Mouse (Mus musculus): ENCODE data around the gene Tnnt3. TPM values are rescaled to one million over a fixed set of nuclear protein-coding genes. Genes with fewer than 3 reads are reported as not detected.

Gene Tnnt3
- polyA plus RNA-seq, 1 experiment from 2014 or later = 0.77 TPM

DNA sequence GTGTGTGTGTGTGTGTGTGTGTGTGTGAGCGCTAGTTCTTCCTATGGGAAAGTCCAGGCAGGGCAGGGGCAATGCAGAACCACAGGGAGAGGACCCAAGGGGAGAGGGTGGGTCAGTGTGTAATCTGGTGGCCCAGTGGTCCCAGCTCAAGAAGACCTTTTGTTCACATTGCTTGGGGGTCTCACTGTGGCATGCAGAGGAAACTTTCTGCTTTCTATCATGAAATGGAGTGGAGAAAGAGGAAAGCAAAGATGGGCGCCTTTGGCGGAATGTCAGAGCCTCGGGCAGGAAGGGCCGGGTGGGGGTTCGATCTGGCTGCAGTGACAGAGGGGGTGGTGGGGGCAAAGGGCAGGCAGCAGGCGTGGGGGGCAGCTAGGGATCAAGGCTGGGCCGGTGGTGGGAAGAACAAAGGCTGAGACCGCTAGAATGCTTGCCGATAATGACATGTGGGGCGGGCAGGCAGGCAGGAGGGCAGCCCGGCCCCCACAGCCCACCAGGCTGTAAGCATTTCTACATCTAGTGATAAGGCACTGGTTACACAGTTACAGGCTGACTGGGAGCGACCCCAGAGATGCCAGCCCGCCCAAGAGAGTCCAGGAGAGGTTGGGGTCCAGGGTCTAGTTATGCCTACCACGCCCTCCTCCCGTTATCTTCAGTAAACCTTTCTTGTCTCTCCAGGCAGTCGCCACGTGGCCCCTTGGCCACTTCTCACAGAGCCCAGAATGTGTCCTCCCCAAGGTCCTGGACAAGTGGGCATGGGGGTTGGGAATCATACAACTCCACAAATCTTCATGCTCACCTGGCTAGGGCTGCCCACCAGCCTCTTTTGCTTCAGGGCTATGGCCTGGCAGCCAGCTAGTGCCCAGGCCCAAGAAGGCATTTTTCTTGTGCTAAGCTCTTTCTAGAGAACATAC, 62.6 kb downstream of the Tnnt3 start:
- ATAC-seq = no peak
- no peaks in the 10 kb centered on the region for H3K9me3 ChIP-seq (replicated peaks)
- 31% methylated on average over 18 of the region's 18 CpGs for WGBS
- H3K4me1 ChIP-seq = peaks cover 8% of the 10 kb centered on the region
- H3K9ac ChIP-seq = no peak overlapping the region
- H3K4me2 ChIP-seq = no peak overlapping the region
- H3K4me3 ChIP-seq = no peak overlapping the region
- H3K36me3 ChIP-seq (ENCODE audit: poor library complexity, severe bottlenecking) = no peaks in the 10 kb centered on the region
- no peak overlapping the region for H3K27ac ChIP-seq
- H3K27me3 ChIP-seq = no peaks in the 10 kb centered on the region

DNA sequence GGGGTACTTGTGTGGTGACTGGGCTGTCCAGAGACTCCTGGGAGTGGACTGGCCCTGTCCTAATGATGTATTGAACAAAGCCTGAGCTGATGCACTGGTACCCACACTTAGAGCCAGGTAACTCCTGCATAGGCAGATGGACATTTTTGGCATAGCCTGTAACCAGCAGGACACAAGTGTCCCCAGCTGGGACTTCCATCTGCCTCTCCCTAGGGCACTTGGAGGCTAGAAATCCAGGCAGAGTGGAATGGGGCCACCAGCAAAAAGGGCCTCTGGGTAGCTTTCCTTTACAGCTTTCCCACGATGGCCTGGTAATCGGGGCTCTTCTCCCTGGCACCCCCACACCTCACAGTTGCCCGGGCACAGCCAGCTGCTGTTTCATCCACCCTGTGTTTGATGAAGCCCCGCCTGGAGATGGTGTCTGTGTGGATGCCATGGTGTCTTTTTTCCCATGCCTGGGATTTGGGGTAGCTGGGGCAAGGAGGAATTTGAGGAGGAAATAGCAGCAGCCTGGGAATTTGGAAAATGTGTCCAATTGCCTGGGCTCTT, 63.3 kb downstream of the Tnnt3 start:
- Histone ChIP-seq H3K4me3 (no peak overlapping the region), H3K4me2 (no peak overlapping the region), H3K27me3 (no peaks in the 10 kb centered on the region), H3K4me1 (peaks cover 8% of the 10 kb centered on the region), H3K9me3 (replicated peaks) (no peaks in the 10 kb centered on the region), H3K36me3 (ENCODE audit: poor library complexity, severe bottlenecking) (no peaks in the 10 kb centered on the region), H3K27ac (no peak overlapping the region), H3K9ac (no peak overlapping the region)
- 78% methylated on average over 4 of the region's 4 CpGs for WGBS
- no peak for ATAC-seq

DNA sequence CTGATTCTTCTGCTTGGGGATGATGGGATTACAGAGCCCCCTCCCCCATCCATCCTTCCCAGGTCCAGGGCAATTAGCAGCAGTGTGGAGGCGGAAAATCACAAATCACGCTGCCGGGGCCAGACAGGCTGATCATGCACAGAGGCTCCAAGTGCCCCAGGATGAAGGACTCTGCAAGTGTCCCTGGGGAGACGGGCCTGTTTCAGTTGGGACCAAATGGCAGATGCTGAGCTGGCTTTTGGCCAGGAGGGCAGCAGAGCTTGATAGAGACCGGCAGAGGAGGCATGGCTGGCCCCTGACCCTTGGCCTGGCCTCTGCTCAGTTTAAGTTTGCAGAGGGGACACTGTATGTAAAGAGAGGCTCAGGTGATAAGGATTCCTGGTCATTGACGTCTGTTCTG, 64.5 kb downstream of the Tnnt3 start:
- no peak overlapping the region for H3K27ac ChIP-seq
- H3K36me3 ChIP-seq (ENCODE audit: poor library complexity, severe bottlenecking) = no peaks in the 10 kb centered on the region
- WGBS = 38% methylated on average over 6 of the region's 6 CpGs
- no peaks in the 10 kb centered on the region for H3K27me3 ChIP-seq
- no peak overlapping the region for H3K4me2 ChIP-seq
- no peaks in the 10 kb centered on the region for H3K9me3 ChIP-seq (replicated peaks)
- H3K4me3 ChIP-seq = no peak overlapping the region
- peaks cover 8% of the 10 kb centered on the region for H3K4me1 ChIP-seq
- ATAC-seq = no peak
- H3K9ac ChIP-seq = no peak overlapping the region

DNA sequence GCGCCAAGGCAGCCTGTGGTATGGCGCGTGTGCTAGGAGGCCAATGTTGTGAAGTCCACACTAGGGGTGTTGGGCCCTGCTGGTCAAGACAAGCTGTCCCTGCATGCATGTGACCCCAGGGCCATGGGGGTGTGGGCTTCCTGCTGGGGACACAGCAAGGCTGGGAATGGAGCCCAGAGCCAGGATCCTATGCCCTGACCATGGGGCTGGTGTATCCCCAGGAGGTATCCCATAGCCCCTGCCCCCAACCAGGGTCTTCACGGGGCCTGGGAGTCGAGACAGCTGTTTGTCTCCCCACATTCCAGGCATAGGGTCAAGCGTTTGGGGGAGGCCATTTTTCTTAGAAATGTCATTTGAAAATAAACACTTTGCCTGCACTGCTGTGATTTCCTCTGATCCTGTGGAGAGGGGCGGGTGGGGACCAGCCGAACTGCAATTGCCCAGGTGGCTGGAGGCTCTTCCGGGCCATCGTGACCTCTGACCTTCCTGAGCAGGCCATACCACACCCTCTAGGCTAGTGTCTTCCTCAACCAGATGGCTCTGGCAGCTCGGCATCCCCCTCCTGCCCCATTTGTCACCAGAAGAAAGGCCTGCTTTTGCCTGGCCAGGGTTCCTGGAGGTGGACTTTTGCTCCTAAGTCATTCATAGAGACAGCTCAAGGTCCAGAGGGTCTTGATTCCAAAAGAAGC, 66.5 kb downstream of the Tnnt3 start:
- H3K9ac ChIP-seq = no peak overlapping the region
- H3K27ac ChIP-seq = no peak overlapping the region
- no peak overlapping the region for H3K4me3 ChIP-seq
- no peaks in the 10 kb centered on the region for H3K36me3 ChIP-seq (ENCODE audit: poor library complexity, severe bottlenecking)
- H3K4me2 ChIP-seq = no peak overlapping the region
- no peaks in the 10 kb centered on the region for H3K27me3 ChIP-seq
- peaks cover 13% of the 10 kb centered on the region for H3K4me1 ChIP-seq
- ATAC-seq = no peak
- WGBS = 74% methylated on average over 11 of the region's 11 CpGs
- no peaks in the 10 kb centered on the region for H3K9me3 ChIP-seq (replicated peaks)

Other genes with a start within 250 kb of the Tnnt3 start
- not detected in 2 replicates for gene Gm2431, start 240.5 kb upstream of the Tnnt3 start, polyA plus RNA-seq (2015; fragmentation: Nextera tagmentation; extraction: Ambion mirVana)
- not detected in 2 replicates for gene Gm4559, start 224.5 kb upstream of the Tnnt3 start, polyA plus RNA-seq (2015; fragmentation: Nextera tagmentation; extraction: Ambion mirVana)
- gene Krtap5-1, start 201.7 kb upstream of the Tnnt3 start, polyA plus RNA-seq (2015; fragmentation: Nextera tagmentation; extraction: Ambion mirVana) = not detected in 2 replicates
- gene Krtap5-4, start 195.3 kb upstream of the Tnnt3 start, polyA plus RNA-seq (2015; fragmentation: Nextera tagmentation; extraction: Ambion mirVana) = not detected in 2 replicates
- 0.96 and 1.1 TPM in 2 replicates for gene Ifitm10, start 125.1 kb upstream of the Tnnt3 start, polyA plus RNA-seq (2015; fragmentation: Nextera tagmentation; extraction: Ambion mirVana)
- gene Gm49369, start 116.2 kb upstream of the Tnnt3 start, polyA plus RNA-seq (2015; fragmentation: Nextera tagmentation; extraction: Ambion mirVana) = 1.5 TPM in 1 of 2 replicates, not detected in the other
- gene Ctsd, start 110.8 kb upstream of the Tnnt3 start, polyA plus RNA-seq (2015; fragmentation: Nextera tagmentation; extraction: Ambion mirVana) = 145 and 166 TPM in 2 replicates
- gene Syt8, start 64.0 kb upstream of the Tnnt3 start, polyA plus RNA-seq (2015; fragmentation: Nextera tagmentation; extraction: Ambion mirVana) = not detected in 2 replicates
- 0.61 TPM in 1 of 2 replicates, not detected in the other for gene Tnni2, start 57.0 kb upstream of the Tnnt3 start, polyA plus RNA-seq (2015; fragmentation: Nextera tagmentation; extraction: Ambion mirVana)
- 4.2 TPM in 2 replicates for gene Lsp1, start 38.0 kb upstream of the Tnnt3 start, polyA plus RNA-seq (2015; fragmentation: Nextera tagmentation; extraction: Ambion mirVana)
- gene Mrpl23, start 33.9 kb downstream of the Tnnt3 start, polyA plus RNA-seq (2015; fragmentation: Nextera tagmentation; extraction: Ambion mirVana) = 16.2 and 16.5 TPM in 2 replicates
- gene Igf2, start 168.0 kb downstream of the Tnnt3 start, polyA plus RNA-seq (2015; fragmentation: Nextera tagmentation; extraction: Ambion mirVana) = 56.6 and 57.6 TPM in 2 replicates
- gene Gm49394, start 171.1 kb downstream of the Tnnt3 start, polyA plus RNA-seq (2015; fragmentation: Nextera tagmentation; extraction: Ambion mirVana) = 0.05 TPM in 1 of 2 replicates, not detected in the other
- gene Ins2, start 244.5 kb downstream of the Tnnt3 start, polyA plus RNA-seq (2015; fragmentation: Nextera tagmentation; extraction: Ambion mirVana) = not detected in 2 replicates

Data from forebrain, embryonic 13.5 days (tissue).